Mouse (Mus musculus) heart, postnatal 14 days (tissue): ENCODE results near the gene Dohh. TPM values are rescaled to one million over a fixed set of nuclear protein-coding genes. Genes with fewer than 3 reads are reported as not detected.

Experiments
- DNase-seq, 2 experiments: peaks; one replicate each; pipeline ENCODE4 v3.0.0; 2021 to 2022
- intact Hi-C: fragments of 180-260 bp; cut with DNase I; formaldehyde crosslinking; loops from one replicate; pipeline ENCODE4 v1.15.1; 2025
- total RNA-seq, 2 experiments: library from RNA; stranded (reverse); gene quantifications; 2 replicates each; pipeline ENCODE4 v1.2.3; 2021

Gene Dohh
- total RNA-seq, 2 experiments from 2014 or later: 47.6 to 55.3 TPM

DNA sequence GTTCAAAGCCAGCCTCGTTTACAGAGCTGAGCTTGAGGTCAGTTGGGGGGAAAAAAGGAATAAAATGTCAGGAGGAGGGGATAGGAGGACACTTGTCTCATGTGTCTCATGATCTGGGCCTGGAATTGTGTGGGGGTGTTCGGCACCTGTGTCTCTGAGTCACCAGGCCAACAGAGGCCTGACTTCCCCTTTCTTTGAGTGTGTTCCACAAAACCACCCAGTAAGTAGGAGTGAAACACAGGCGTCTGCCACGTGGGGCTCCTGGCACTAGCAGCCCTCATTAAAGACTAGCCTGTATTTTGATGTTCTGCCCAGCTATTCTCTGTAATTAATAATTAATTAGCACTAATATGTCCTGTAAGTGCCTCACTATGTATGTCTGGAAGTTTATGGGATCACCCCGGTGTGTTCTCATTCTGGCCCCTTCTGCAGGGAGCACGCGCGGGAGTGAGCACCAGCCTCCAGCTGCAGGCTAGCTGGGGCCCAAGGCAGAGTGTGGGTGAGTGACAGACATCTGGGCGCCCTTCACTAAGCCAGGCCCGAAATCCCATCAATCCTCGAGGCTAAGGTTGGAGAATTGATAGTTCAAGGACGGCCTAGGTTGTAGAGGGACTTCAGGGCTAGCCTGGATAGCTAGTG is 27.8 kb upstream of the Dohh start:
- no peak for DNase-seq
- intact Hi-C loops: no loop called here

DNA sequence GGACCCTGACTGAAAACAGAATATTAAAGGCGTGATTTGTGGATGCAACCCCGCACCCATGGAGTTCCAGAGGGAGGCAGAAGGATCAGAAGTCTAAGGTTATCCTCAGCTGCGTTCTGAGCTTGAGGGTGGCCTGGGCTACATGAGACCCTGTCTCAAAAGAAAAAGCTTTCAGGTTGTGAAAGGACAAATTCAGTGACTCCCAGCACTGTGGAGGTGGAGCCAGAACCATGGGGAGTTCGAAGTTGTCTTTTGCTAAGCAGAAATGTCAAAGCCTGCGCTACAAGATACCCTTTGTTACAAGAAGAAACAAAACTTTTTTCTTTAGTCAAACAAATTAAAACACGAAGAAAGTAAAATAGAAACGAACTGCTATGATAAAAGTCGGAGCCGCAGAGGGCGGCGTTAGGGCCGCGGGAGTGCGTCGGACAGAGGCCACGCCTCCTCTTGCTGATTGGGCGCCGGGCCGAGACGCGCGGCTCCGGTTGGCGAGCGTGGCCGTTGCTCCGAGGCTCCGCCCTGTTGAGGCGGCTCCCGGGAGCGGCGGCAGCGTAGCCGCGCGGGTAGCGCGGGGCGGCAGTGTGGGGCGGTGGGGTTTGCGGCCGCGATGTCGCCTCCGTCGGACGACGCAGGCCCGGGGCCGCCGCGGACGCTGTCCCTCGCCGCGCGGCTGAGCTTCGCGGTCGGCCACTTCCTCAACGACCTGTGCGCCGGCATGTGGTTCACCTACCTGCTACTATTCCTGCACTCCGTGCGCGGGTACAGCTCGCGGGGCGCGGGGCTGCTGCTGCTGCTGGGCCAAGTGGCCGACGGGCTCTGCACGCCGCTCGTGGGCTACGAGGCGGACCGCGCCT is 27.0 kb upstream of the Dohh start, which contains the start of gene Mfsd12:
Gene Mfsd12, plus strand, starts transcription at position 501 of the 854 bp plus-strand sequence.
- intact Hi-C loops: no loop called here
- DNase-seq: peak; percentile 96

DNA sequence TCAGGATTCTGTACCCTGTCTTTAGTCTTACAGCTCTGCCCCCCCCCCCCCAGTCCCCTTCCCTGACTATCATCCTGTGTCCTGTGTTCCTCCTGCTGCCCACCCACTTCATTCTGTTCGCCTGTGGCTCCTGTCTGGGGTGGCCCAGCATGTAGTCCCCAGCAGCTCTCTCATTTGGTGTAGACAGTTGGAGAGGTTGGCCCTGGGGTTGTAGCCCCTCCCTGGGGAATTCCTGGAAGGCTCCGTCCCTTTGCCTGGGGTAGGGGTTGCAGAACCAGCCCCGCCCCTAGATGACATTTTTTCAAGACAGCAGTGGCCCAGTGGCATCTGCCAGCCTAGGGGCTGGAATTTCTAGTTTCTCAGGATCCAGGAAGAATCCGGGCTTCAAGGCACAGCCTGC is 26.0 kb upstream of the Dohh start:
- intact Hi-C loops: loop anchor here (2.0 kb wide), 1 partner anchor 19 kb away; no protein-coding TSS in a partner anchor
- DNase-seq: no peak

DNA sequence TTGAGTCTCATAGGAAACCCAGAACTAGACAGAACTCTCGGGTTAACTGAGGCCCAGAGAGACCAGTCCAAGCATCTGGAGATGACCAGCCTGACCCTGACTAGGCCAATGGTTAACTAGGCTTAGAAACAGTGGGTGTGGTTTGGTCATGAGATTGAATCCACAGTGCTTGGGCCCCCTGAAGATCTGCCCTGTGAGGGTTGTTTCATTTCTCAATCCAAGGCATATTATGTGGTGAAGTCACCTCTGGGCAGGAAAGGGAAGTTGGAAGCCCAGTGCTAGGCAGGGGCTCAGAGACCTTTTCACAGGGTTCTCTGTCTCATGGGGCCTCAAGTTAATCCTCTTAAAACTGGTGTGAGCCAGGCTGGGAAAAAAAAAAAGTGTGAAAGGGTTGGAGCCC is 25.4 kb upstream of the Dohh start:
- intact Hi-C loops: loop anchor here (2.0 kb wide), 1 partner anchor 18 kb away; no protein-coding TSS in a partner anchor
- no peak for DNase-seq

DNA sequence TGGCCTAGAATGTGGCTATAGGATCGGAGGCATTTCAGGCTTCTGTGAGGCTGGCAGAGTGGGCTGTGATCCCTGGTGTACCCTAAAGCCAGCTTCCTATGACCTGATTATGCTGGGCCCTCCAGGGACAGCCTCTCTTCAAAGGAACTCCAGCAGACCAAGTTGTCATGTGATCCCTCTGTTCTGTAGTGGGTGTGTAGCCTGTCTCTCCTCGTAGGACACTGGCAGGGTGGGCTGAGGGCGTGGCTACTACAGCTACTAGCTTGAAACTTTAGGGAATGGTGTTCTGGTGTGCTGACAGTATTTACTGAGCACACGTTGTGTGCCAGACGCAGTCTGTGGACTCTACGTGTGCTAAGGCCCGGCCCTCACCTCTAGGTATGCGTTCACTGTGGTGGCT is 23.5 kb upstream of the Dohh start:
- no peak for DNase-seq
- intact Hi-C loops: no loop called here

DNA sequence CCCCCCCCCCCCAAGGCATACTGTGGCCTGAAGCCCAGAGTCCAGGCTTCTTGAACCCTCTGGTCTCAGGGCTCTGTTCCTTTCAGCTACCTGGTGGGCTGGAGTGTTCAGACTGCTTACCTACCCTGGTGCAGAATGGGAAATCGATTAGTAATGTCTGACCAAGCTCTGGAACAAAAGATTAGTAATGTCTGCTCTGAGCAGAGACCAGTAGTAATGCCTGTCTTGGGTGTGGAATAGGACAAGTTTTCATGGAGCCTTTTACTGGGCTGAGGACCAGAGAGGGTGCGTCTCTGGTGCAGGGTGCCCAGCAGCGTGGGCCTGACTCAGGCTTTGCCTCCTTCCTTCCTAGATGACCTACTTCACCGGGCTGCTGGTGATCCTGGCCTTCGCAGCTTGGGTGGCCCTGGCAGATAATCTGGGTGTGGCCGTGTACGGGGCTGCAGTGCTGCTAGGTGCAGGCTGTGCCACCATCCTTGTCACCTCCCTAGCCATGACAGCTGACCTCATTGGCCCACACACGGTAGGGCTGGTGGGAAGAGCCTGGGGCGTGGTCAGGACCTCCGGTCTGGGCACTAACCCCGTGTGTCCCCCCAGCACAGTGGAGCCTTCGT is 21.8 kb upstream of the Dohh start:
- no peak for DNase-seq
- intact Hi-C loops: no loop called here

DNA sequence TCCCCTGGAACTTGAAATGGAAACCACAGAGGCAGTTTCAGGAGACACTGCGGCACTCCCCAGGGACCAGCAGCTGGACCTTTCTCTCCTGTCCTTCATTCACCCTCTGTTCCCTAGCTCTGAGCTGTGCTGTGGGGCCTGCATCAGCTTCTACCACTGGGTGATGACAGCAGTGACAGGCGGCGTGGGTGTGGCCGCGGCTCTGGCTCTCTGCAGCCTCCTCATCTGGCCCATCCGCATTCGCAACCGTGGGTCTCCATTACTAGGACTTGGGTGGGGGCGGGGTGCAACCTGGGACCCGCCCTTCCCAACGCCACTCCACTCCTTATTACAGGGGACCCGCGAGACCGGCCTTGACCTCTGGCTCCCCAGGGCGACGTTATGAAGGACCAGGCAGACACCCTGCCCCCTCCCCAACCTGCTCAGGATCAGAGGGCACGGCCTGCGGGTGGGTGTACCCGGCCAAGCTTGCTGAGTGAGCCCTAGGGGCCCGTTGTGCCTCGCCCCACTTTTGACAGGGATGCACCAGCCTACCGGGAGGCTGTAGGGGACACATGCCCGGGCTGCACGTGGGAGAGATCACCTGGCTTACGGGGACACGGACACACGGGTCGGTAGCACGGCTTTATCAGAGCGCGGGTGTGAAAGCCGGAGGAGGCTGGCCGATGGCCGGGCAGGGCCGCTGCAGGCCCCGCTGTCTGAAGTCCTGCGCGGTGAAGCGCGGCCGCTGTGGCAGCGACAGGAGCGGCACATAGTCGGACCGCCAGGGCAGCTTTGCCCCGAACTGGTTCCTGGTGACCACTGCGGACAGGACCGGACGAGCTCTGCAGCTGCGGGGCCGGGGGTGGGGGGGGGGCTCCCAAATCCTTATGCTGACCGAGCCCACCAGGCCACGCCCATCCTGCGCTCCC is 20.5 kb upstream of the Dohh start:
- peak; percentile 46 to 70 for DNase-seq
- intact Hi-C loops: no loop called here

DNA sequence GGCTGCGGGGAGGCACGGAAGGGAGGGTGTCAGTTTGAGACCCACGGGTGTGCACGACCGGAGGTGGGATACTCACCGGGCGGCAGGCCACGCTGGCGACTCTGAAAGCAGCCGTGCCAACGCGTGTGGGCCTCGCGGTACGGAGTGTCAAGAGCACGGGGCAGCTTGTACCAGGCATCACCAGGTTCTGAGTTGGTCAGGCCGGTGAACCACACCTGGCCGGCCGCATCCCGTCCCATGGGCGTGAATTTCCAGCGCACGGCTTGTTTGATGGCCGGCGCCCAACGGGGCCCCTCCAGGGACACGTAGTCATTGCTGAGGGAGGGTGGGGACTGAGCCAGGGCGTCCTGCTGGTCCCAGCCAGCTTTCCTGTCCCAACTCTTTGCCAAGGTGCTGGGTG is 19.6 kb upstream of the Dohh start:
- intact Hi-C loops: no loop called here
- peak; percentile 58 to 61 for DNase-seq

DNA sequence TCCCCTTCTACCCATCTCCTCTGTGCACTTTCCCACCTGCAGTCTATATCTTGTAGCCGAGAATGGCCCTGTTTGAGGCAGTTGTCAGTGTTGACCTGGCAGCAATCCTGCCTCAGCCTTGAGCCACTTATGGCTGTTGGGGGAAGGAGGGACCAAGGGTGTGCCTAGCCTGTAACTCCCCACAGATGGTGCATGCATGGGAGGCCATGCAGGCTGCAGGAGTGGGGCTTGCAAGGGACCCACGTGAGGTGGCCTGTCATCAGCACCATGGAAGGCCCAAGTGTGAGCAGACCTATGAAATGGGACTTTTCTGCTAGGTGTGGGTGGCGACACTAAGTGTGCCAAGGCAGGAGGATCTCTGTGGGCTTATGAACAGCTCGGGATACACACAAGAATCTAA is 19.2 kb upstream of the Dohh start:
- intact Hi-C loops: no loop called here

DNA sequence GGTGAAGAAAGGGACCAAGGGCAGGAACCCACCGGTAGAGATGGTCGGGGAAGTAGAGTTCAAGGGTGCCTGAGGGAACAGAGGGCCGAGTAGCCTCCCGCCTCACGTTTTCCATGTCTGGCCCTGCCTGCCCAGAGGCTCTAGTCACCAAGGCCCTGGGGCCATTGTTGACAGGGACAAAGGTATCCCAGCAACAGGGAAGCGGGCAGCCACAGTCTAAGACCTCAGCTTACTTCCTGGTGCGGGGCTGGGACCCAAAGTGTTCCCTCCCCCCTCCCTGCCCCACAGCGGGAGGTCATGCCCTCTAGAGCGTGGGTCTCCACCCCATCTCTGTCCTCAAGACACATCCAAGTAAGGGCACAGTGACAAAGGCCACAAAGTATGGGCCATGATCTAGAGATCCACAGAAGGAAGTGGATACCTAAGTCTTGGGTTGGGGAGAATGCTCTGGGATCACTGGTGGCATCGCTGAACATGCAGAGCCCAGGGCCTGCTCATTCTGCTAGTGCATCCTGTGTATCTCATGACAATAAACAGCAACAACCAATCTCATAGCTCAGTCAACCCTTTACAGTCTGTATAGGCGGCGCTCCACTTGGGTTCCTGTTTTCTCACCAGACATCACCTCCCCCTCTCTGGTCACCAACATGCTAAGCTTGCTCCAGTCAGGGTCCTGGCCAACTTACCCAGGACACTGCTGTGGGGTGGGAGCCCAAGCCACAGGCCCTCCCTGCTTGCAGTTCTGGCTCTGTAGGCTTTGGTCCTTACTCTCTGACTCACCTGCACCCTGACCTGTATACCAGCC is 18.4 kb upstream of the Dohh start, which contains the start of gene 4930404N11Rik:
Gene 4930404N11Rik, minus strand, starts transcription at position 145 of the 805 bp plus-strand sequence.
- no peak for DNase-seq
- intact Hi-C loops: no loop called here

More for the DNA sequence above, 19.2 kb upstream of the Dohh start:
- DNase-seq: no peak

DNA sequence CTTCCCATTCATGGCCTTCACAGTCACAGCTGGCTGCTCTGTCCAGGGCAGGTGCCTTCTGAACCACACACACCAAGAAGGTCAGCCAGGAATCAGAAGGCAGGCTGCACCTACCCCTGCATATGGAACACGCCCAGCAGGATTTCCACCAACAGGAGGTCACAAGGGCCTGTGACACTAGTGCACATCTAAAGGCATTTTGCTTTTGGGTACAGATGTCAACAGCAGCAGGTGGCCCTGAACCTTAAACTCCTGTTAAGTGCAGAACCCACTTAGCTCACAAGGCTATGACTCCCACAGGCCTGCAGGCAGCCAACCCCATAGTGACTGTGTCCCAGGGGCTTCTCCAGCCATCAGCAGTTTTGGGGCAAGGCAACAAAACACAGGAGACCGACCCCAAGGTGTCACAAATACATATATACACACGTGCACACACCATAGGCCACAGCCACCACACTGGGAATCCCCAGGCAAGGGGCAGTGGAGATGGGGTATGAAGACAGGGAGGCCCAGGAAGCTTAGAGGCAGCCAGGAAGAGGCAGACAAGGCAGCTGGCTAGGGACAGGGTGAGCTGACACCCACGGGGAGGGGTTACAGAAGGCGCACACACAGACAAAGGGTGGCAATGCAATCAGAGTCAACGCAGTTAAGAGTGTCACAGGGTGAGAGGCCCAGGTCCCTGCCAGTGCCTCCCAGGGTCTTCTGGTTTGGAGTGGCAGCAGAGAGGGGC is 17.6 kb upstream of the Dohh start:
- intact Hi-C loops: no loop called here

DNA sequence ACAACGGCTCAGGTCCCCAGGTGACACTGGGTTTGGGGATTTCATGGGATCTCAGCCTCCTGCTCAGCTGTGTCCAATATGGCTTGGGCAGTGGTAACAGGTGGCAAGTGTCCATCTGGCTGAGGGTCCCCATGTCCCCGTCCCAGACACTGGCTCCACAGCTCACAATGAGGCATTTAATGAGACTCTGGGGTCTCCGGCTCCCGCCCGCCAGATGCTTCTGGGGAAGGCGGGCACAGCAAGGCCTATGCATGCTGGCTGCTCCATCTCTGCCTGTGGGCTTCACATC is 17.1 kb upstream of the Dohh start:
- intact Hi-C loops: no loop called here
- DNase-seq: no peak

More for the DNA sequence above, 17.6 kb upstream of the Dohh start:
- no peak for DNase-seq

DNA sequence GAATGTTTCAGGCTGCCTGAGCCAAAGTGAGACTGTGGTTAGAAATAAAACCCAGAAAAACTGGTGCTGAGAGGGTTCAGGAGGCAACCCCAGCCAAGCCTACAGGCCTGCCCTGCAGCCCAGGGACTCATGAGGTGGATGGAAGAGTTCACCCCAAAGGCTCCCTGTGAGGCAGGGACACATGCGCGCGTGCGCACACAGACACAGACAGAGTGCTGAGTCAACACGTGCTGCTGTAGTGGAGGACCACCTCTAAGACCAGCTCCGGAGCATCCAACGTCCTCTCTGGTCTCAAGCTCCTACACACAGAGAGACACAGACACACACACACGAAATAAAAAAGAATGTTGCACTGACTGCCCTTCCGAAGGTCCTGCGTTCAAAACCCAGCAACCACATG is 8.9 kb upstream of the Dohh start:
- DNase-seq: no peak
- intact Hi-C loops: no loop called here

DNA sequence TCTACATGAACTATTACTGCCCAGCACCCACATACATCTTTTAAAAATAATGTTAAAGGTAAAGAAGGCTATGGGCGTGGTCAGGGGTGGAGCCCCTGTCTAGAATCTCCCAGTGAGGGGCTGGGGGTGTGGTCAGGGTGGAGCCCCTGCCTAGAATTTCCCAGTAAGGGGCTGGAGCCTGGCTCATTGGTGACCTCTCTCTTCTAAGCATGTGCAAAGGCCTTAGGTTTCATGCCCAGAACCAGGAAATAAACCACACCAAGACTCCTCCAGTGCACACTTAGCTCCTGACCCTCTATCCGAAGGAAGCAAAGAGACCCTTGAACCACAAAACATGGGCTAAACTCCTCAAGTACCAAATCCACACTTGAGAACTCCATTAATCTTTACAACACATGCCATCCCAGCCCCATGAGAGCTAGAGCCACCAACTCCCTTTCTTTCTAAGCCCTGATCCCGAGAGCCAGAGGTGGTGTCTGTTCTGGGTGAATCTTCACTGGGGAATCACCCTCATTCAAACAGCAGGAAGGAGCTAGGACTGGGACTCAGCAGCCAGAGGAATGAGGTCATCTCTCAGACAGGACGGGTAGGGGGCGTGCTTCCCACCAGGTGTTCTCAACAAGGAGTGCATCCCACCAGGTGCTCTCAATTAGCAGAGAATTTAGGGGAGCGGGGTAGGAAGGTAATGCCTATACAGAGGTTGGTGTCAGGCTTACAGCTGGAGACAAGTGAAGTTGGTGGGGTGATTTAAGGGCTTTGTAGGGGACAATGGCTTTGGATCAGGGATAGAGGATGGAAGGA is 7.5 kb upstream of the Dohh start:
- intact Hi-C loops: loop anchor here (2.0 kb wide), 1 partner anchor 18 kb away; no protein-coding TSS in a partner anchor
- DNase-seq: no peak

DNA sequence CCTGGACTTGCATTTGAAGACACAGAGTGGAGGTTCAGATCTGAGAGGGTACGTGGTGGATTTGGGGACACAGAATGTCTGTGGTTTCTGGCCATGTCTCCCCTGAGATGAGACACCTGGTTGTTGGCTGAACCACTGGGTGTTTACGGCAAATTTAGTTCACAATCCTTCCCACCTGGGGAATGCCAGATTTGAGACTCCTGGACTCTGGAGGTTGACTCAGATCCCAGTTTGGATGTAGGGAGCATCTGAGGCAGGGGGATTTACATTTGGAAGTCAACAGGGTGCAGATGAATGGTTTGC is 6.9 kb upstream of the Dohh start:
- no peak for DNase-seq
- intact Hi-C loops: loop anchor here (2.0 kb wide), 1 partner anchor 19 kb away; no protein-coding TSS in a partner anchor

DNA sequence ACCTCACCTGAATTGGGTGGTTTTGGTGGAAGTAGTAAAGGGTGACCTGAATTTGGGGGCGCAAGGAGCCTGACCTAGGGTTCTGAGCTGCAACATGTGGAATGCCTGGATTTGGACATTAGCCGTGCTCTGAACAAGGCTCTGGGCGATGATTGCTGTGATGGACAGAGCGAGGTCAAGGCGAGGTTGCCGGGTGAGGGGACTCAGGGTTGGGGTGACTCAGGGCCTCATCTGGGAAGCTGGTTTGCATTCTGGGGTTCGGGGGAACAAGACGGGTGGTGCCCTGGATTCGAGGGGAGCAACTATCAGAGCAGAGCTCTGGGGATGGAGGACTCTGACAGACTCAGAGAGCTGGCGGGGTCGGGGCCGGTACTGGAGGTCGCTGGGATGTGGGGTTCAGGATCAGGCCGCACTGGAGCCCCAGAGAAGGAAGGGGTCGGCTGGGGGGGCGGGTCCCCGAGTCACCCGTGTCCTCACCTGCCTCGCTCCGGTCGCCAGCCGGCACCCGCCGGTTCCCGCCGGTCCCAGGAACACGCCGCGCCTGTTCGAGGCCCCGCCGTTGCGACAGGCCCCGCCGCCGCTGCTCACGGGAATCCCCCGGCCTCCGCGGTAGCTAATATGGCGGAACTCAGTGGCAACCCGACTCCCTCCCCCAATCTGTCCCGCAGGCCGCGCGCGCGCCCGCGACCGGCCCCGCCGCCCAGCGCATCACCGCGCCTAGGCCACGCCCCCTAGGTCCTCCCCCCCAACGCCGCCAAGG is 6.3 kb upstream of the Dohh start, which contains the start of gene Fzr1:
Gene Fzr1, minus strand, starts transcription at position 724 of the 760 bp plus-strand sequence.
- intact Hi-C loops: loop anchor here (2.0 kb wide), 1 partner anchor 19 kb away; no protein-coding TSS in a partner anchor
- DNase-seq: no peak

DNA sequence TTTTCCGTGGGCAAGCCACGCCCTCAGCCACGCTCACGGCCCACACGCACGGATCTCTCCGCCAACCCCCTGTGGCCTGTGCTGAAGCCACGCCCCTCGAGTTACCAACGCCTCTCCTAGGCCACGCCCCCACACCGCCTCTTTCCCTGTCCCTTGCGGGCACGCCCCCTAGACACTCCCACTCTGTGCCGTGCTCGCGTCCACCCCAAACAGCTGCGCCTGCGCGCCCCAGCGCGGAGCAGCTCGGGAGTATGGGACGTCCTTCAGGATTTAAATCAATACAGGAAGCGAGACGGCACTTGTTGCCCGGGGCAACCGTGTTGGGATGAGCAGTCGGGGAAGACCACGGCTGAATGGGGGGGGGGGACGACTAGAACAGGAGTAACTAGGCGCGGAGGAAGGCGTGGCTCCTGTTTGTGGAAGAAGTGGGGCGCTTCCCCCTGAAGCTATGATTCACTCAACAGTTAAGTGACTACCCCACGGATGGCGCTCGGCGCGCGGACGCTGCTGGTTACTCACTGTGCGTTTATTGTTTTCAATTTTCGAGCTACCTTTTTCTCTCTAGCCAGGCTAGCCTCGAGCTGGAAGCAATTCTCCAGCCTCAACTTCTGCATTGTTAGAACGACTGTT is 5.6 kb upstream of the Dohh start:
- intact Hi-C loops: no loop called here
- DNase-seq: peak; percentile 100
